Mouse (Mus musculus): ENCODE measurements around the gene Doc2g. TPM values are rescaled to one million over a fixed set of nuclear protein-coding genes. Genes with fewer than 3 reads are reported as not detected.
"Not testable (repeated sequence)": the region's sequence is repeated elsewhere in the genome, so short reads cannot be mapped to it uniquely, and the experiment has no call there.

Gene Doc2g
- total RNA-seq, 2 experiments from 2014 or later = 0.66 to 1.2 TPM

DNA sequence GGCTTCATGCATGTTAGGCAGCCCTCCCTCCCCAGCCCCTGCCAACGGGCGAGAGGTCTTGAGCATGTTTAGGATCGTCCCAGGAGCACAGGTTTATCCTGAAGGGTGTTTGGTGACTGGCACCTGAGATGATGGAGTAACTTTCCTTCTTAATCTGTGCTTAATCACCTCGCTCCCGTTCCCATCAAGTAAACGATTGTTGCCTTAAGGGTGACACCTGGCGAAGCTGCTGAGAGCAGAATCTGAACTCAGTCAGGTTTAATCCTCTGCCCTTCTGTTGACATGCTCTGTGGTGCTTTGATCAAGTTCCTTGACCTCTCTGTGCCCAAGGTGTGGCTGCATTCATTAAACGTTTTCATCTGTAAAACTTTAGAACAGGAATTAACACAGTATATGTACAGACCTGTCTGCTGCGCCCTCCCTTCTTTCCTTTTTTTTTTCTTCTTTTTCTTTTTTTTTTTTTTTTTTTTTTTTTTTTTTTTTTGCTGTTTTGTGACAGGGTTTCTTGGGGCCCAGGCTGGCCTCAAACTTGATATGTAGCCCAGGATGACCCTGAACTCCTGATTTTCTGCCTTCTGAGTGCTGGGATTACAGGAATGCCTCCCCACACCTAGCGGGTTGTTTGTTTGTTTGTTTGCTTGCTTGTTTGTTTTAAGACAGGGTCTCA, 14.9 kb downstream of the Doc2g start:
- DNase-seq = no peak

GRCm38 (mm10) chr19:4018743-4019583, 15.8 kb downstream of the Doc2g start:
- peak; percentile 75 for DNase-seq

- no peak for DNase-seq
Measured at GRCm38 (mm10) chr19:4023185-4023584, 20.1 kb downstream of the Doc2g start.

- no peak for DNase-seq
Measured at GRCm38 (mm10) chr19:4027576-4027975, 24.5 kb downstream of the Doc2g start.

DNA sequence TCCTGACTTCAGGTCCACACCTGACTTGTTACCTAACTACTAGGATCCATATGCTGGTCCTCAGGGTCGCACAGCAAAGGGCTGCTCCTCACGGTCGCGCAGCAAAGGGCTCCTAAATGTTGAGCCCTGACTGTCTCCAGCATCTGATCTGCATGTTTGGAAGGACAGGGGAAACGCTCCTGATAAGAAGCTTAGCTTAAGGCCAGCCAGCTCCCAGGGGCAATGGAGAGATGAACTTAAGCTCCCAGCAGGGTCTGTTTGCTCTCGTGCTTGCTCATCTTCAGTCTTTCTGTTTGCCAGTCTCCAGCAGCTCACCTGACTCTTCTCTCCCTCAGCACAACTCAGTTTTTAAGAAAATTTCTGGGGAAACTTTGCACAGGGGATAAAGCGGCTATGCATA, 29.6 kb downstream of the Doc2g start:
- no peak for DNase-seq

DNA sequence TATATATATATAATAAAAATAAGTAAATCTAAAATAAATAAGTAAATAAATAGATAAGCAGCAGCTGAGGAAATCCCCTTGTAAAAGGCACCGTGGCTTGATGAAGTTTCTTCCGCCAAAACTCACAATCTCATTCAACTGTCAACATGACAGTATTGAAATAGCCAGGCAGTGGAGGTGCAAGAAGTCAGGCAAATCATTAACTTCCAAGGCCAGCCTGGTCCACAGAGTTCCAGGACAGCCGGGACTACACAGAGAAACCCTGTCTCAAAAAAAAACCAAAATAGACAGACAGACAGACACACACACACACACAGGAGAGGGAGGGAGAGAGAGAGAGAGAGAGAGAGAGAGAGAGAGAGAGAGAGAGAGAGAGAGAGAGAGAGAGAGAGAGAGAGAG, 30.2 kb downstream of the Doc2g start:
- no peak for DNase-seq

DNA sequence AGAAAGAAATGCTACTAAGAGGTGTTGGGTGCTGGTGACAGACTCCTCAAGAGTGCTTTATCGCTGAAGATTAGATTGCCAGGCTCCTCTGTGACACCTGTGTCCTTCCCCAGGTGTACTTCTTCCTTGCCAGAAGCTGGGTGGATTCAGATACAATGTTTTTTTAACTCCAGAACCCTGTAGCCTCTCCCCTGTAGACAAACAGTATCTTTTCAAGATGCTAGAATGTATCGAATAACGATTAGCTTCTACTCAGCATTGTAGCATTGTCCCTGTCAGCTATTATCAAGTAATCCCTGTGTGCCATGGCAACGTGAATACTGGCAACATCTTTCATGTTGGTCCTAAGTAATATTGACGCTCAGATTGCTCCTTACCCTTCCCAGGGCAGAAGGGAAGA, 30.6 kb downstream of the Doc2g start:
- DNase-seq = no peak

DNA sequence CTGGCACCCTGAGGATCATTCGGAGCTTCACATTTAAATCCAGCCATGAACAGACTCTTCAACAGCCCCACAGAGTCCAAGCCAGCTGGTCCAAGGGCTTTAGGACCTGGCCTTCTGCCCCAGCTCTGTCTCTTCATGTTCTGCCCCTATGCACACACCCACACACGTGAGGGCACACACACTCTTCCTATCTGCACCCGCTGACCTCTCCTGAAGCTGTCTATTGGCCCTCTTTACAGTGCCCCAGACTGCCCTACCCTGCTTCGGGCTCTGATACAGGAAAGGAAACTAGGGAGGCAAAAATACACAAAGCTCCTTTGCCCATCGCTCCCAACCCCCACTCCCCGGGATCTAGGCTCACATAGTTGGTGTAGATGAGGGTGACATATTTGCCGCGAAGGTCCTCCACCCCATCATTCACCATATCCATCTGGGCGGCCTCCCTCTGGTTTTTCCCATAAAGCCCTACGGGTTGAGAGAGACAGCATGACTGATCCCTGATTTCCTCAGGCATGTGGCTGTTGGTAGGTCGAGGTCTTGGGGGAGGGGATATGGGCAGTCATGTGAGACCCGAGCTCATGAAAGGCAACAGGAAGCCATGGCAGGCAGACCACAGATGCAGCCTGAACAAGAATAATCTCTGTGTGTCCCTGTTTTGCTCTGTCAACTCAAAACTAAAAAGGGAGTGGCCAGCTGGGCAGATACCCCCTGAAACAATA, 33.4 kb downstream of the Doc2g start:
- DNase-seq = no peak

DNA sequence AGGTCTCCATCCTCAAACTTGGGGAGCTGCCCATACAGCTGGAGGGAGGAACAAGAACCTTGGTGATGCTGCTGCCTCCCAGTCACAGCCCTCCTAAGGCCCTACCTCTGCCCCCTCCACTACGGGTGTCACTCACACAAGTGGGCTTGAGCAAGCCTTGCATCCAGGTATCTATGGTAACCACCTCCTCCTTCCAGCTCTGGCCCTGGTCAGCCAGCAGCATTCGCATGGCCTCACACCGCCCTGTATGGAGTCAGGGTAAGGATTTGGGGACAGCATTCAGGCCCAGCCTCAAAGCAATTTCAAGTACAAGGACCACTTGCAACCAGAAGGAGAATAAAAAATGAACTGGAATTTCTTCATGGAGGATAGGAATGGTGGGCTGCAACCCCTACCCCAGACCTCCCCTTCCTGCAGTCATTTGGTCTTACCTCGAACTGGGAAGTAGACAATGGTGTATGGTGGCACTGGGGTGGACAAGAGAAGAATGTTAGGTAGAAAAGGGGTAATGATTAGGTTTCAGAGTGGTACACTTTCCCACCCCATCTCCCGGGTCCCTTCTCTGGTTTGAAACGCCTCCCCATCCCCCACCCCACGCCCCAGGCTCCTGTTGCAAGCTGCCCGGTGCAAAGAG, 34.2 kb downstream of the Doc2g start:
- not testable (repeated sequence) for DNase-seq

DNA sequence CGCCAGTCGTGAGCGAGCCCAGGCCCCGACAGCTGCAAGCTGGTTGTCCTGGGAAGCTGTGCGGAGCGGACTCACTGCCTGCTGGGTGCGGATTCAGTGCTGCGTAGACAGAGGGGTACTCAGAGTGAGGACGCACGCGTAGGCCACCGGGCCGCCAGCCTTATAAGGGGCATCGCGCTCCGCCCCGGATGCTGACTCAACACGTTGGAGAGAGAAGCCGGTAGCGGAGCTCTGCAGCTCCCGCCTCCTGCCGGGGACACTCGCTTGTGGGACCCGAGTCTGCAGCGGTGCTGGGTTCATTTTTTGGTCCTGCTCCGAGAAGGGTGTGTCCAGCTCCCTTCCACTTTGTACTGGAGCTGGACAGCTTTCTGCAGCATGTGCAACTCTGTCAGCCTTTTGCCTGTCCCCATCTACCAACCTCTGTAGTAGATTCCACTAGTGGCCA, 34.7 kb downstream of the Doc2g start, which contains the start of gene Gstp1:
Gstp1 (minus strand) TSS at position 198 of the 445 bp plus-strand sequence.
- peak; percentile 87 for DNase-seq

- DNase-seq = not testable (repeated sequence)
Measured at GRCm38 (mm10) chr19:4040941-4041340, 37.8 kb downstream of the Doc2g start.

DNA sequence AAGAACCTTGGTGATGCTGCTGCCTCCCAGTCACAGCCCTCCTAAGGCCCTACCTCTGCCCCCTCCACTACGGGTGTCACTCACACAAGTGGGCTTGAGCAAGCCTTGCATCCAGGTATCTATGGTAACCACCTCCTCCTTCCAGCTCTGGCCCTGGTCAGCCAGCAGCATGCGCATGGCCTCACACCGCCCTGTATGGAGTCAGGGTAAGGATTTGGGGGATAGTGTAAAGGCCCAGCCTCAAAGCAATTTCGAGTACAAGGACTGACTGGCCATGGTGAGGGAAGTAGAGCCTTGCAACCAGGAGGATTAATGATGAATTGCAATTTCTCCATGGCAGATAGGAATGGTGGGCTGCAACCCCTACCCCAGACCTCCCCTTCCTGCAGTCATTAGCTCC, 38.4 kb downstream of the Doc2g start:
- DNase-seq = not testable (repeated sequence)

DNA sequence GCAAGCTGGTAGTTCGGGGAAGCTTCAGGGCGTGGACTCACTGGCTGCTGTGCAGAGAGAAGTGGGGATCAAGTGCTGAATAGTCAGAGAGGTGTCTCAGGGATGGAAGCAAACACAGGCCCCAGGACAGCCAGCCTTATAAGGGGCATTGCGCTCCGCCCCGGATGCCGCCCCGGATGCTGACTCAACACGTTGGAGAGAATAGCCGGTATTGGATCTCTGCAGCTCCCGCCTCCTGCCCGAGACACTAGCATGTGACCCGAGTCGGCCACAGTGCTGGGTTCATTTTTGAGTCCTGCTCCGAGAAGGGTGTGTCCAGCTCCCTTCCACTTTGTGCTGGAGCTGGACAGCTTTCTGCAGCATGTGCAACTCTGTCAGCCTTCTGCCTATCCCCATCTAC, 39.0 kb downstream of the Doc2g start:
- peak; percentile 50 for DNase-seq

GRCm38 (mm10) chr19:4044109-4044508, 41.0 kb downstream of the Doc2g start:
- DNase-seq = not testable (repeated sequence)

DNA sequence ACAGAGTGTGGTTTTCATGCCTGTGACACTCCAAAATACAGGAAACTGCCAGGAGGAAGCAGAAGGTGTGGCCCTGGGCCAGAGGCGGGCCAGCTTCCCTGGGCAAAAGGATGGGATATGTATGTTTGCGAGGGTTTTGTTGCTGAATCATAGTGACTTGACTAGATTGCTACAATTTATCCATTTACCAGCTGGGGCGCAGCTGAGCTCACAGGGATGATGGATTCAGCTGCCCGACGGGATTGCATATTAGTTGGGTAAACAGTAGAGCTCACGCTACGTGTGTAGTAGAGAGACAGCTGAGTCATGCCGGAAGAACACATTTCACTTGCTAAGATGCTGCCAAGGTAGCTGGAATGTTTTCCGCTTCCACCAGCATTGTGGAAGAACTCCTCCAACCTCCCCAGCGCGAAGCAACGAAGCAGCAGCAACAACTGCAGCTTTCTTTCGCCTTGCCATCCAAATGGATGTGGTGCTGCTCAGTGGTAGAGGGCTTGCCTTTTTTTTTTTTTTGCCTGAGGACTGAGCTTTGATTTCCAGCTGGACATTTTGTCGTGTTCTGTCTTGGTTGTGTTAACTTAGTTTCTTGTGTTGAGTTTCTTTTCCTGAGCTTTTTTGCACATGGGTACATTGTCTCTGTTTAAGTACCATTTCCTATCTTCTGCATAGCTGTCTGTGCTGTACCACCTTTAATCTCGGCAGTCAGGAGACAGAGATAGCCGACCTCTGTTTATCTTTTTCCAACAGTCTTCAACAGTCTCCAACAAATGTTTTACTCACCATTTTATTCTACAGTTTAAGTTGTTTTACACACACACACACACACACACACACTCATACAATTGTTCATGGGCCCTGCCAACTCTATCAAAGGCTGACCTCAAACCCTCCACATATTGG, 43.1 kb downstream of the Doc2g start, which contains the start of gene Gstp2:
Gstp2 (minus strand) TSS at position 58 of the 900 bp plus-strand sequence.
- peak; percentile 62 for DNase-seq

GRCm38 (mm10) chr19:4046866-4047254, 43.7 kb downstream of the Doc2g start:
- DNase-seq = no peak

GRCm38 (mm10) chr19:4047859-4048258, 44.7 kb downstream of the Doc2g start:
- DNase-seq = peak; percentile 88

DNA sequence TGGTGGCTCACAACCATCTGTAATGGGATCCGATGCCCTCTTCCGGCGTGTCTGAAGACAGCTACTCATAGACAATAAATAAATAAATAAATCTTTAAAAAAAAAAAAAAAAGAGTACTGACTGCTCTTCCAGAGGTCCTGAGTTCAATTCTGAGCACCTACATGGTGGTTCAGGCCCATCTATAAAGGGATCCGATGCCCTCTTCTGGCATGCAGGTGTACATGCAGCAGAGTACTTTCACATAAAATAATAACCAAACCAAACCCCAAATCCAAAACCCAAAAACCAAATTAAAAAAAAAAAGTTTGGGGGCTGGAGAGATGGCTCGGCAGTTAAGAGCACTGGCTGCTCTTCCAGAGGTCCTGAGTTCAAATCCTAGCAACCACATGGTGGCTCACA, 46.0 kb downstream of the Doc2g start:
- DNase-seq = not testable (repeated sequence)

DNA sequence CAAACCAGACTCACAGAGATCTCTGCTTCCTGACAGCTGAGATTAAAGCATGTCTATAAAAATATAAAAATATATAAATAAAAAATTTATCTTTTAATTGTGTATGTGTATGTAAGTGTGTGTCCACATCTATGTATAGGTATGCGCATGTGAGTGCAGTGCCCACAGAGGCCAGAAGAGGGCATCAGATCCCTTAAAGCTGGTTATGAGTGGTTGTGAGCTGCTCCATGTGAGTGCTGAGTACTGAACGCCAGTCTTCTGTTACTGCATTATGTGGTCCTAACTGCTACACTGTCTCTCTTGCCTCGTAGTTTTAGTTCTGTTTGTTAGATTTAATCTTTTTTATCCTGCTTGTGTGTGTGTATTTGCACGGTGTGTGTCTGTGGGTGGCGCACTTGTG, 47.9 kb downstream of the Doc2g start:
- DNase-seq = no peak

GRCm38 (mm10) chr19:4051741-4052515, 48.8 kb downstream of the Doc2g start:
- DNase-seq = peak; percentile 84

Data from gastrocnemius, postnatal 10 days (tissue).